Mouse (Mus musculus) heart, embryonic 15.5 days (tissue): Measurements from ENCODE around the gene 4931440F15Rik. TPM values are rescaled to one million over a fixed set of nuclear protein-coding genes. Genes with fewer than 3 reads are reported as not detected.

Experiments
- ATAC-seq: fragments of 200-750 bp; cut with Nextera tagmentation; replicated peaks from 2 replicates; pipeline ENCODE4 v1.8.0; 2017; ENCODE audit warnings: low read depth, moderate TSS enrichment; ENCODE audit not compliant: insufficient number of reproducible peaks, insufficient read depth, low FRiP score
- H3K27ac ChIP-seq: fragments of 300-500 bp; sonication (generic); 2 replicates; pipeline ENCODE4 v1.5.1; 2015; ENCODE audit warnings: mild to moderate bottlenecking, inconsistent platforms
- H3K27me3 ChIP-seq: fragments of 300-500 bp; sonication (generic); 2 replicates; pipeline ENCODE4 v1.6.1; 2015; ENCODE audit warnings: inconsistent platforms
- H3K36me3 ChIP-seq: fragments of 300-500 bp; sonication (generic); 2 replicates; pipeline ENCODE4 v1.6.1; 2015; ENCODE audit warnings: mild to moderate bottlenecking, inconsistent platforms
- H3K4me1 ChIP-seq: fragments of 300-500 bp; sonication (generic); replicated peaks from 2 replicates; pipeline ENCODE4 v1.6.1; 2015; ENCODE audit warnings: inconsistent platforms
- H3K4me2 ChIP-seq: fragments of 300-500 bp; sonication (generic); 2 replicates; pipeline ENCODE4 v1.6.1; 2015; ENCODE audit warnings: inconsistent platforms, mild to moderate bottlenecking, moderate library complexity
- H3K4me3 ChIP-seq: fragments of 300-500 bp; sonication (generic); 2 replicates; pipeline ENCODE4 v1.5.1; 2015; ENCODE audit warnings: mild to moderate bottlenecking, inconsistent platforms
- H3K9ac ChIP-seq: fragments of 300-500 bp; sonication (generic); 2 replicates; pipeline ENCODE4 v1.6.1; 2015; ENCODE audit warnings: mild to moderate bottlenecking, inconsistent platforms
- H3K9me3 ChIP-seq: fragments of 300-500 bp; sonication (generic); replicated peaks from 2 replicates; pipeline ENCODE4 v1.6.1; 2016; ENCODE audit warnings: inconsistent platforms
- WGBS: fragments of 180-500 bp; shearing (Covaris S2); methylation state at CpG from one replicate; pipeline ENCODE4 v1.1.7; 2015; ENCODE audit warnings: mixed read lengths; 5-methylcytosine and 5-hydroxymethylcytosine counted together
- polyA plus RNA-seq: library from polyadenylated mRNA; unstranded; fragments of >200 nt; fragmentation: Nextera tagmentation; extraction: Ambion mirVana; gene quantifications from 2 replicates; pipeline ENCODE4 v1.2.1, GENCODE M21; 2015

The 4931440F15Rik gene
- polyA plus RNA-seq, 1 experiment from 2014 or later = 0.10 TPM

DNA sequence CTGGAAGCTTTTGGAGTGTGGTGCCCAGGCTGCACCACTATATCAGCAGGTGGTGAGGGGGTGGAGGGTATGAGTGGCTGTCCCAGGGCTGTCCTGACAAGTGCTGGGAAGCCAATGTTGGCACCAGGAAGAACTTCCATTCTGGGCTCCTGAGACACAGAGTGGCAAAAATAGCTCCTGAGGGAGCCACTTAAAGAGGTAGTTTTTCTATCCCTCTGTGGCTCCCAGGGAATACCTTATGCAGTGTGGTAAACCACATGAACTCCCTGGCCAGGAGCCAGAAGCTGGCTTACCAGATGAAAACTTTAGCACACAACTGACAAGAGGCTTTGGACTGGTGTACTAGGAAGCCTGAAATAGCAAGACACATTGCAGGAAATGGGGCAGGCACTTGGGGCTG, 47.5 kb downstream of the 4931440F15Rik start:
- Histone ChIP-seq H3K4me3 (no peak overlapping the region), H3K27ac (peak overlapping the region; percentile 83), H3K9ac (no peak overlapping the region), H3K36me3 (no peaks in the 10 kb centered on the region), H3K9me3 (no peaks in the 10 kb centered on the region), H3K27me3 (no peaks in the 10 kb centered on the region), H3K4me2 (no peak overlapping the region), H3K4me1 (peaks cover 16% of the 10 kb centered on the region)
- peak; percentile 94 for ATAC-seq

DNA sequence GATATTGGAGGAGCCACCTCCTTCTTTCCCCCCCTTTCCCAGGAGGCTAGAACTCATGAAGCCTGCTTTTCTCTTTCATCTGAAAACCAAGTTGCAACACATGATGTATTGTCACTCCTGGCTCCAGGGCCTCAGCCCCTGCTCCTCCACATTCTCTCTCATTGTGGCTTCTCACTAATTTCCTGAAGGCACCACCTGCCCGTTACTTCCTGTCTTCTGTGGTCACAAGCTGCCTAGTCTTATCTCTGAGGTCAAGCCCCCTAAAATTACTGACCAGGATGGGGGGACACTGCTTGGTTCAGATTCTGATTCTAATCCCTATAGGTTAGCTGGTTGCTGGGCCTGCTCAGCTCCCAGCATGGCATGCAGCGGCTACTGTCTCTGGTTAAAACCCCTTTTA, 50.7 kb downstream of the 4931440F15Rik start:
- no peak for ATAC-seq
- no peaks in the 10 kb centered on the region for H3K36me3 ChIP-seq
- H3K9ac ChIP-seq = no peak overlapping the region
- peaks cover 16% of the 10 kb centered on the region for H3K4me1 ChIP-seq
- 63% methylated on average over 2 of the region's 2 CpGs for WGBS
- no peak overlapping the region for H3K27ac ChIP-seq
- H3K9me3 ChIP-seq = no peaks in the 10 kb centered on the region
- no peak overlapping the region for H3K4me2 ChIP-seq
- H3K4me3 ChIP-seq = no peak overlapping the region
- no peaks in the 10 kb centered on the region for H3K27me3 ChIP-seq

DNA sequence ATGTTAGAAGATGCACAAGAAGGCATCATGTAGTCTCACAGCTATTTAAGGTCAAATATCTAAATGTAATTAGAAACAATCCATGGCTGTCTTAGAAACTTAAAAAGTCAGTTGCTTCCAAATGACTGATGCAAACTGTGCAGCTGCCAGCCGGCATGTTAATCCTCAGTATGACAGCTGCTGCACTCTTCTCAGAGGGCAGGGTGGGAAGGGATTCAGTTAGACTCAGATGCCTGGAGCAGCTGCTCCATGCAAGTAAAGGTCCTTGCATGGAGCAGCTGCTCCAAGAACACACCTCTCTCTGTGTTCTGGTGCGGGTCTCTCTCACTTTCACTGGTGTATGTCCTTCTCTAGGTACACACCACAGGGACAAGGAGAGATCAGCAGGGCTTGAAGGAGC, 51.2 kb downstream of the 4931440F15Rik start:
- WGBS = 45% methylated on average over 2 of the region's 2 CpGs

More for the DNA sequence above, 51.2 kb downstream of the 4931440F15Rik start:
- Histone ChIP-seq H3K9me3 (no peaks in the 10 kb centered on the region), H3K4me1 (peaks cover 14% of the 10 kb centered on the region), H3K27me3 (no peaks in the 10 kb centered on the region), H3K27ac (no peak overlapping the region), H3K9ac (no peak overlapping the region), H3K4me2 (no peak overlapping the region), H3K36me3 (no peaks in the 10 kb centered on the region), H3K4me3 (no peak overlapping the region)
- no peak for ATAC-seq

Other genes with a start within 250 kb of the 4931440F15Rik start
- gene Rtn4, start 132.7 kb downstream of the 4931440F15Rik start, polyA plus RNA-seq = 57.4 and 59.5 TPM in 2 replicates
- gene Eml6, start 200.4 kb upstream of the 4931440F15Rik start, polyA plus RNA-seq = 0.57 and 0.66 TPM in 2 replicates